Mouse (Mus musculus) activated CD4-positive, CD25-positive, alpha-beta regulatory T cell, adult 4 months (primary cell): ENCODE data around the gene Gse1. TPM values are rescaled to one million over a fixed set of nuclear protein-coding genes. Genes with fewer than 3 reads are reported as not detected.

Experiments
- ATAC-seq: one replicate; pipeline ENCODE4 v1.8.0; 2017
- polyA plus RNA-seq, 2 experiments: library from polyadenylated mRNA; unstranded; fragments of 100-300 nt; shearing (Covaris generic); gene quantifications; one replicate each; pipeline ENCODE4 v1.2.1; 2017

The Gse1 gene
- polyA plus RNA-seq, 2 experiments from 2014 or later = 2.9 to 4.1 TPM

DNA sequence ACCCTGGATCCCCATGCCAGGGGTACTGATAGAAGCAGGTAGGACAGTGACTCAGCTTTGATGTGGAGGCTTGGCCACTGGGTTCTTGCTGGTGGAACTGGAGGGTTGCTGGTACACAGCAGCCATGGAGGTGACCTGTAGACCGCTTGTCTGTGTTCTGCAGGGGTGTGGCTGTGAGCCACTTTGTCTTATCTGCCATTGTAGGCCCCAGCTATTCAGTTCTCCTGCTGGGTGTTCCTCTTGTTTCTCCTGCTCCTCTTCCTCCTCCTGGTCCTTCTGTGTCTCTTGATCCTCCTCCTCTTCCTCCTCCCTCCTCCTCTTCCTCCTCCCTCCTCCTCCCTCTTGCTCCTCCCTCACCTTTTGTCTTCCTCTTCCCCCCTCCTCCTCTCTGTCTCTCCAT, 296.9 kb downstream of the Gse1 start:
- ATAC-seq = no peak

DNA sequence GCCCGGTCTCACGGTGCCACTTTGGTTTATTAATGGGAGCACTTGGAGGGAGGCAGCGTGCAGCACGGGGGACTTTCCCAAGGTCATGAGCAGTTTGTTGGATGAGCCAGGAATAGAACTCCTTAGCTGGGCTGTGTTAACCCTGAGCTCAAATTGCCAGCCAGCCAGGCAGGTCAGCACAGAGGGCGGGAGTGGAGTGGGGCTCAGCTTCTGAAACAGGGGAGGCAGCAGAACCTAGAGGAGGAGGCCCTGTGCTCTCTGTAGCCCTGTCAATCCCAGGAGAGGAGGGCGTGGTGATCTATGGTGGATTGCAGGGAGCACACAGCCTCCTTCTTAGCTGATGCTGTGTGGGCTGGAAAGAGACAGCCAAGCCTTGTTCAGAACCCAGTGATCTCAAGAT, 297.6 kb downstream of the Gse1 start:
- no peak for ATAC-seq

DNA sequence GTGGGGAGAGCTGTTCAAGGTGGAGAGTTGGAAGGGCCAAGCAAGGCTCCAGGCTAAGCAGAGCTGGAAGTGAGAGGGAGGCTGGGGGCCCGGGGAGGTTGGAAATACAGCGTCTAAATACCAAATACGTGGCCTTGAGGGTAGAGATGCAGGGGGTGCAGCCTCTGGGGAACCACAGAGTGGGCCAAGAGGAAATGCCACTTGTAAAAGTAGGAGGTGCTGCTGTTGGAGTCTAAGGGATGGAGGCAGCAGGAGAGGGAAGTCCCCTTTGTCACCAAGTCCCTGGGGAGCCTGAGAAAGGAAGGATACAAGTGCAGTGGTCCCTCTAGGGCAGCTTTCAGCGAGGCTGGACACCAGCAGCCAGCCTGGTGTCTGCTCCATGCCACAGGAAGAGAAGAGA, 298.3 kb downstream of the Gse1 start:
- no peak for ATAC-seq

DNA sequence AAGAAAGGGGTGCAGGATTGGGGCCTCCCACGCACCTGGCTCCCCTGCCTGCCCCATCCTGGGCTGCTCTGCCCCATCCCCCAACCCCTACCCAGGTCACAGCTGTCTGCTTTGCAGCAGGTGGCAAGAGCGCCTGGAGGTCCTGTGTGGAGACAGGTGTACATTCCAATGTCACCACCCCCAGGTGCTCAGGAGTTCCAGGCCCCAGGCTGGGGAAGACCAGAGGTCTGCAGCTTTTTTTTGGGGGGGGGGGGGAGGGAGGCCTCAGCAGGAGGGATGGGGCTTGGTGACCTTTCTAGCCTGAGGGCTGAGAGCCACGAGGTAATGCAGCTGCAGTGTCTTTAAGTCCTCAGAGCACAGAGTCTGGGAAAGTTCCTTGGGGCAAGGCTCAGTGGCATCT, 300.1 kb downstream of the Gse1 start:
- no peak for ATAC-seq

DNA sequence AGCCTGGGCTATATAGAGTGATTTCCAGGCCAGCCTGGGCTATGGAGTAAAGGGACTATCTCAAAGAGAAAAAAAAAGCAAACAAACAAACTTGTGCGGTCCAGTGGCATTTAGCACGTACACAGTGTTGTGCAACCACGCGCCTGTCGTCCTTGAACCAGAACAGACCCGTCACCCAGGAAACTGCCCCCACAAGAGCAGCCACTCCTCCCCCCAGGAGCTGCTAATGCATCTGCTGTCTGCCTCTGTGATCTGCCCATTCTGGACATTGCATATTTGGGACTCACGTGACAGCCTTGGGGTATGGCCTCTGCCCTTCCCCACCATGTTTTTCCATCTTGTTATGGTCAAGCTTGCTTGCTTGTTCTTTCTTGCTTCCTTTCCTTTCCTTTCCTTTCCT, 301.0 kb downstream of the Gse1 start:
- ATAC-seq = no peak

DNA sequence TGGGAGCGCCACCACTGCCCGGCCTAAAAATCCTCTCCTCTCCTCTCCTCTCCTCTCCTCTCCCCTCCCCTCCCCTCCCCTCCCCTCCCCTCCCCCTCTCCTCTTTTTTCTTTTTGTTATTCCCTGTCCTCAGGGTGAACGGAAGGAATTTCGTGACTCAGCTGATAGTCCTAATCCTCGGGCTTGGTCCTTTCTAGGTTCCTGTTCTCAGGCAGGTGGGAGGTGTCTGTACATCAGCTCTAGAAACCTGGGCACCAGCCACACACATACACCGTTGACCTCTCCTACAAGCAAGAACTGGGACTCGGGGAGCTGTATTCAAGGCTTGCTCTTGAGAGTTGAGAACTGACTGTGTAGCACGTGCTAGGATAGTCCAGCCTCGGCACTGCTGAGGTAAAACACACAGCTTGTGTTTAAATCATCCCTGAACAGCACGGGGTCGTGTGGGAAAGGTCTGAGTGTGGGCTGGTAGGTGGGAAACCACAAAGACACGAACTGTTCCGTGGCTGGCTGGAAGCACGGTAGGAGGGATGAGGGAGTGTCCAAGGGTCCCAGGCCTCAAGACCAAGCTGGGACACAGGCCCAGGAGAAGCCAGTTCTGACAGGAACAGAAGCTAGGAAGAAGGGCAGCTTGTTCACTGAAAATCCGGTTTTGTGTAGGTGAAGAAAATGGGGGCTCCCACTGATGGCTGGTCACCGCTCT, 302.8 kb downstream of the Gse1 start:
- no peak for ATAC-seq

DNA sequence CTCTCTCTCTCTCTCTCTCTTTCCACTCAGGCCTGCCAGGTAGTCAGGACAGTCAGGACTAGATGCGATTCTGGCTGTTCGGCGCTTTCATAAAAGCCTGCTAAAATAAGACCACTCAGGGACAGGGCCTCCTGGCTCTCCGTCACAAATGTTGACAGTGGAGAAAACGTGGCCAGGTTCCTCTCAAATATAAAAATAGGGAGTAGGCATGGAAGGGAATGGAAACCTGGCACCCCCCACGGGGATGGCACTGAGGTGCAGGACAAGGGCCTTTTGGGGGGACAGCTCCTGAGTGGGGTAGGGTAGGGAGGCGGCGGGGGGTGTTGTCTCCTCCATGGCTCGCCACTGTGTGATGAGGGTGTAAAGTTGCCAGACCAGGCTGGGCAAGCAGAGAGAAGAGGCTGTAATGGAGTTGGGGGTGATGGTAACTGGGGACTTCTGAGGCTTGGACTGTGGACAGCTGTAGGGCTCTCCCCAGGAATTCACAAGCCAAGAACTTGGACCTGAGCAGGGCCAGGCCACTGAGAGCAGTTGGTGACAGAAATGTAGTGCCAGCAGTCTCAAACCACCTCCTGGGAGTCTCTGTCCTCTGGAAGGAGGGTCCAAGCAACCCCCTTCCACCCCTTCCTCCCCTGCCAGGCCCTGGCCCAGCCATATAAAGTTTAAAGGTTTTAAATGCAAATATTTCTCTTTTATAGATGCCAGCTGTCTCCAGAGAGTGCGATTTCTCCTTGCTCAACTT, 303.7 kb downstream of the Gse1 start:
- no peak for ATAC-seq

DNA sequence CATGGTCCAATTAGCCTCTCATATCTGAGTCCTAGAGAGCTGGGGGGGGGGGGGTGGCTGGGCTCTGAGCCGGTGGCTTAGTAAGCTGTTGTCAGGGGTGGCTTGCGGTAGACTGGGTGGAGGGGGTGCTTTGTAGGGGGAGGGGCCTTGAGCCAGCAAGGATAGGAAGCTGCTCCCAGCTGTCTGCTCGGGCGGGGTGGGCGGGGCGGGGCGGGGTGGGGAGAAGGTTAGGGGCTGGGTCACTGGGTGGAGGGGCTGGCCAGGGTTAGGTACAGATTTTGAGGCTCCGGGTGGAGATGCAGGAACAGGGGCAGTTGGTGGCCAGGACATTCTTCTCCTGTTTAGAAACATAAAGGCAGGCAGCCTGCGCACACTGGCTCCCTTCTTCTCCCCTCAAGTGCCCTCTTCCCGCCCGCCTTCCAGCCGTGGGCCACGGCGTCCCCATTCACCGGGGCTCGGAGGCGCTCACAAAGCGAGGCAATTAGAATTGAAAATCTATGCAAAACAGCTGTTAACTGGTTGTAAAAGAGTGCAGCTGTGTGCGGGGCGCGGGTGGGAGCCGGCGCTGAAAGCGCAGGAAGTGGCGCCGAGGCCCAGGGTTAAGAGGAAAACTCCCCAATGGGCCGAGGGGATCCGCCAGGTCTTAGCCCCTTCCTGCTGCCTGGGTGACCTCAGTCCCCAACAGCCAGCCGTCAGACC, 304.4 kb downstream of the Gse1 start:
- ATAC-seq = no peak

DNA sequence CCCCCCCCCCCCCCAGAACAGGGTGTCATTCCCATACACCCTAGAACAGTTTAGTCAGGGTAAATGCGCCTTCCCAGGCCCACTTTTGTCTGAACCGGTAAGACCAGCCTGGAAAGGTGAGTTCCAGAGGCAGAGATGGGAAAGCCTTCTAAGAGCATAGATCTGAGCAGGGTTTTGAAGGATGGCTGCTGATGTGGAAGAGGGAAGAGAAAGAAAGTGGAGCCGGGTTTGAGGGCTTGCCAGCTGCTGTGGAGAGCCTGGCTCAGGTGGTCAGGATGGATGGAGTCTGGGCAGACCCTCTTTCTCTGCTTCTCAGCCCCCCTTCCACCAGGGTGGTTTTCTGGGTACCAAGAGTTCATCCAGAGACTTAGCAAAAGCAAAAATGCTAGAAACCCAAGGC, 305.1 kb downstream of the Gse1 start:
- ATAC-seq = no peak

DNA sequence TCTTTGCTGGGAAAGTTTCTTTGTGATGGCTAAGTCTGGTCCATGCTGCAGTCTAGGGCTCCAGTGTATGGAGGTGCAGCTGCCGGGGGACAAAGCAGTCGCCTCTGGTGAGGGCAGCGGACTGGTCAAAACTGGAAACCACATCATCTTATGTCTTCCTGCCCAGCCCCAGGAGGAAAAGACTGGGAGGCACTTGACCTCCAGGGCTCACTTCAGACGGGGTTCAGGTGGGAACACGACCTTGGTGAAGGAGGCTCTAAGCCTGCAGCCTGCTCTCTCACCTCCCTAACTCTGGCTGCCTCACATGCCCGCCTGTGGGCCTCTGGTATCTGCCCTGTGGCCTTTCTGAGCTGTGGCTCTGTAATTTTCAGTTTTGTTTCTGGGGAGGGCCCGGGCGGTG, 305.8 kb downstream of the Gse1 start:
- no peak for ATAC-seq

DNA sequence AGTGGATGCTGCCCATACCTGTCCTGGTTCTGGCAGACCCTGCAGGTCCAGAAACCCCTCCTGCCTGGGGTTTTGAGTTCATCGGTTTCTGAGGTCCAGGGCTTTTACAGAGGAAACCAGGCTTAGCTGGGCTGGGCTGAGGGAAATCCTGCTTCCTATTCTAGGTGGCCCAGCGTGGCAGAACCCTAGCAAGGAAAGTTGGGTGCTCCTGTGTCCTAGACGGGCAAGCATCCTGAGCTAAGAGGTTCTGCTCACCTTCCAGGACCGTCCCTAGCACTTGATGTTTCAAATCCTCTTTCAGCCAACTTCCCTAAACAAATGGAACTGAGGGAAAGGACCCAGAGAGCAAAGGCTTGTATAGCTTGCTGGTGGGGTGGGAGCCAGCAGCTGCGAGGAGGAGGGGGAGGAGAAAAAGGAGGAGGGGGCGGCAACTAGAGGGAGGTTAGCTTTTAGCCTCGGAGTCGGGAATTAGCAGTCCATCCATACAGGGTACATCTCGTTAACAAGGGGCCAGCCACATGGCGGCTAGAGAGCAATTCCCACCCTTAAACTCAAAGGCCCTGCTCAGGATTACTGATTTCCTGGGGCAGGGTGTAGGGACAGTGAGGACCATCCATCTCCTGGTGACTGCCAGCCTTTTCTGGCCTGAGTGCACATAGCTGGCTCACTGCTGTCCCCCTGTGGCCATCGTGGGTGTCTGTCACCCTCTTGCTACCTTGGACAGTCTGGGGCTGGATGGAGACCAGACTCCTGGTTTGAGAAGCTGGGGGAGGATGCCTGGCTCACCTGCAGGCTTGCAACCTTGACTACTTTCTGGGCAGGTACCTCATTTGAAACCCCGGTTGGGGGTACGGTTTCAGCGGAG, 306.5 kb downstream of the Gse1 start:
- ATAC-seq = no peak

DNA sequence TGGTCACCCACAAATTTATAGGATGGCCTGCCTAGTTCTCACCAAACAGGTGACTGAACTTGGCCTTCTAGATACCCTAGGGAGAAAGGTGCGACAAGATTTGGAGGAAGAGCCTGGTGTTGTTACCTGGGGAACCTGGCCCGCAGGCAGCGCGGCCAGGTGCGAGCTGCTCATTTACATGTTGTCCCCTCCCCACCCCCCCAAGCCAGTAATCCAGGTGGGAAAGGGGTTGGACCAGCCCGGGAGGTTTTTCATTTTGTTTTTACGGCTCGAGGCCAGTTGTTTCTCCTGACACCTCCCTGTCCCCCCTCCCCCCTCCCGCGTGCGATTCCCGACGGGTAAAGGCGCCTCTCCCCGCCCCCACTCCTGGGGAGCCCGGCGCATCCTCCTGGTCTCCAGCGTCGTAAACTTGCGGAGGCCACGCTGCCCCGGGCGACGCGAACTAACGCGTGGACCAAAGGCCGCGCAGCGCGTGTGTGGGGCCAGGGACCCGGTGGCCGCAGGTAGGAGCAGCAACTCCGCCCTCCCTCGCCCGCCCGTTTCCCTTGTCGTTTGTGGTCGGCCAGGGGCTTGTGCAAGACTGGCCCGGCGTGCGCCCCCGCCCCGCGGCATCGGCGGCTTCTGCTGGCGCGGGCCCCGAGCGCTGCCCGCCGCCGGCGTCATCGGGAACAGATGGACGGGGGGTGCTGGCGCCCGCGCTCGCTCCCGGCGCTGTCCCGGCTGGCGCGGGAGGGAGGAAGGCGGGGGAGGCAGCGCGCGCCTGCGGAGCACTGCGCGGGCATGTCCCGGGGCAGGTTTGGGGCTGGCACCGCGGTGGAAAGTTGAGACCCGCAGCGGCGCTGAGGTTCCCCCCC, 307.4 kb downstream of the Gse1 start:
- ATAC-seq = no peak

DNA sequence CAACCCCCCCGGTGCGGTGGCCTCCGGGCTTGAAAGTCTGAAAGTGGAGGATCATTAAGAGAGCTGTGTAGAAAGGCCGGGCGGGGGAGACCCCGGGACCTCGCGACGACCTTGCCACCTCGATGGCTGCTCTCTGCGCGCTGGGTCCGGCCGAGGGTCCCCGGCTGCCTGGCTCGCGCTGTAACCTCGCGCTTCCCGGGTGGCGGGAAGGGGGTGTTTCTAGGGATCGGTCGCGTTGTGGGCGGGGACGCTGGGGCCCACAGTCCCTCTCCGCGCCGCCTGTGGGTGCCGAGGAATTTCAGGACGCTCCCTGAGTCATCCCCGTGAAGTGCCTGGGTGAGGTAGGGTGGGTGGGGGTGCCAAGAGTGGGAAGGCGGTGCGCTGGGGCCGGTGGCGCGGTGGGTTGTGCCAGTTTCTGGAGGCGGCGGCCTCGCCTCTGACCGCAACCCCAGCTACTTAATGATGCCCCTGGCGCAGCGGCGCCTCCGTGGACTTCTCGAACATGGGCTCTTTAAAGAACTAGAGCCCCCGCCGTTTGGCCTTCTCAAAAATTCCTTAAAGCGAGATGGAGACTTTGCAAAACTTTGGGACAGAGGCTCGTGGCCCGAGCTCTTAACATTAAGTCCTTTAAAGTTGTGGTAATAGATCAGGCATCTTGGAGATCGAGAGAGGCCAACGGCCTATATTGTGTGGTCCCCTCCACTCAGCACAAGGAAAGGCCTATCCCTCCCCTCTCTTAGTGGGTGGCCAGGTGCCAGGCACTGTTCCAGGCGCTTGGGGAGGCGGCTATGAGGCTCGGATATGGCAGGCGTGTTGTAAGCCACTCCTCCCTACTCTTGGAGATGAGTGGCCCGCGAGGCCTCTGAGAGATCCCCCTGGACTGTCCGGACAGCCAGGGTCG, 308.3 kb downstream of the Gse1 start:
- ATAC-seq = peak; percentile 20

DNA sequence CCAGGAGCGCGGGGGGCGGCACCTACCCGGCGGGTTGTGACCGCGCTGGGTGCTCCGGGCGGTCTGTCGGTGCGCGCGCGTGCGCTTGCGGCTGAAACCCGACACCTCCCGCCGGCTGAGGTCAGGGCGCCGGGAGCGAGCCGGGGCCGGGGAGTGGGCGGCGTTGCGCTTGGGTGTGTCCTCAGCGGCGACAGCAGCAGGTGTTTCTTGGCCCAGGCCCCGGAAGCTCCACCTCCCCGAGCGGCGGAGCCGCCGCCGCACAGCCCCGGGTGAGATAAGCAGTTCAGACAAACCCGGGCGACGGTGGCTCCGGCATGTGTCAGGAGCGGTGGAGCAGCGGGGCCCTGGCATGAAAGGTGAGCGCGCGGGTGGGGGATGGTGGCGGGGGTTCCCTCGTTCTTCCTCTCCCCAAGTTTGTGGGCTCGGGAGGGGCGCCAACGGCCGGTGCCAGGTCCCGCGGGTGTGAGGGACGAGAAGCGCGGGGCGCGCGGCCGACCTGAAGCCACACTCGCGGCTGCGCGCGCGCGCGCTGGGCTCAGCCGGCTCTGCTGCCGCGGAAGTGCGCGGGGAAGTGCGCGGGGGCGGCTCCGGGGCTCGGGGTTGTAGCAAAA, 309.1 kb downstream of the Gse1 start:
- peak; percentile 57 for ATAC-seq

DNA sequence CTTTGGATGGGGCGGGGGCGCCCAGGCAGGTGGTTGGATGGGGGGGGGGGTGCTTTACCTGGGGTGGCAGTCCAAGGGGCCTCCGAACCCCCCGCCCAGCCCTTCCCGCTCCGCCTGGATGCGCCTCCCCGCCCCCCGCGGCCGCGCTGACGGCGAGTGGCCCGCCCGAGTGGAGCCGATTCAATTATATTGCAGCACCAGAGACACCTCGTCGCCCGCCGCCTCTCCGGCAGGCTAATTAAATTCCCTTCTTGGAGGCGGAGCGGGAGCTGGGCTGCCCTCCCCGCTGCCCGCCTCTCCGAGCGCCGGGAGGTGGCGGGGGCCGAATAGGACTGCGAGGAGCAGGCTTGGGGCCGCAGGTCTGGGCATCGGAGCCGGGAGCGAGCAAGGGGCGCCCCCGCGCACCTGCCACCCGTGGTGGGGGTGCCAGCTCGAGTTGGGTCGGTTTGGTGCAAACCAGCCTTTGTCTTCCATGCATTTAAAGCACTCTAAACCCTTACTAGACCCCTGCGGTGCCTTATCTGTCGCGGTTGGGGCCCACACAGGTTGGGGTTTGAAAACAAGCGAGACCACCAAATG, 309.7 kb downstream of the Gse1 start:
- ATAC-seq = no peak

DNA sequence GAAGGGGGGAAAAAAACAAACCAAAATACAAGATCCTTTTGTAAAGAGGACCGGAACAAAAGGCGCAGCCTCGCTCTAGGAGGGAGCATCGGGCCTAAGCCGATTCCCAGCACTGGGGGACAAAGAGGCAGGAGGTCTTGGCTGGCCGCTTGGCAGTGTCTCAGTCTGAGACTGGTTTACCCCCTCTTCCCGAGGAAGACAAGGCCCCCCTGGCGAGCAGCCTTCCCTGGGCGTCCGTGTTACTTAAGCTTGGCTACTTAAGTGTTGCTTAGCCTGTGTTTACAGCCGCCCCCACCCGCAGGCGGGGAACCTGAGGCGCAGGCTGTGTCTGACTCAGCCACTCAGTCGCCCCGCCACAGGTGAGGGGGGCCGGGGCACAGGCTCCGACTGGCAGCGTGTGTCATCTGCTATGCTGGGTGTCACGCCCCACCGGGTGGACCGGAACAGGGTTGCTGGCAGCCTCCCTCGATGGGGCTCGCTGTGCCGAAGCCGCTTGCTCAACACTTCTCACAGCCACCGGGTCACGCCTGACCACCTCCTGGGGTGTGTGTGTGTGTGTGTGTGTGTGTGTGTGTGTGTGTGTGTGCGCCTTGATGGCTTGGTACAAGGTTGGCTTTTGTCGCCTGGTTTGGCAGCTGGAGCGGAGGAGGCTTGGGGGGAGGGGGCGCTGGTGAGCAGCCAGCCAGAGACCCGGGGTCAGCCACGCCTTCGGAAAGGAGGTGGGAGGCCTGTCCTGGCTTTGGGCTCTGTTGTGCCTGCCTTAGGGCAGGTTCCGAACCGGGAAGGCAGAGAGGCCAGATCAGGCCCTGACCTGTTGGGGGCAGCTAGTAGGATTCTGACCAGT, 310.4 kb downstream of the Gse1 start:
- ATAC-seq = peak; percentile 80

DNA sequence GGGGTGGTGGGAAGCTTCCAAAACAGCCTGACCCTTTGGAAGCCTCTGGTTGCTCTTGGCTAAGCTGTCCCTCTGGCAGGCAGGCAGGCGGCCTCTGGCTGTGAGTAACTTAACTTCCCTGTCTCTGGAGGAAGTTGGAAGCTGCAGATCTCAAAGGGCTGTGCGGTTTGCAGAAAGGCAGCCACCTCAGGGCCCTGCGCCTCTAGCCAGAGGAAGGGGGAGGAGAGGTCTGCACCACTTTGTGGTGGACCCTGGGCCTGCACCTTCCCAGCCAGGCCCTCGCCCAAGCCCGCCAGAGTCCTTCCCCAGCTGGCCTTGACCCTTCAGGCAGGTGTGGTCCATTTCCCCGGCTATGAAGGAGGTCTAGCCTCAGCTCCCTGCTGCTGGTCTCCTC, 311.1 kb downstream of the Gse1 start:
- ATAC-seq = no peak

DNA sequence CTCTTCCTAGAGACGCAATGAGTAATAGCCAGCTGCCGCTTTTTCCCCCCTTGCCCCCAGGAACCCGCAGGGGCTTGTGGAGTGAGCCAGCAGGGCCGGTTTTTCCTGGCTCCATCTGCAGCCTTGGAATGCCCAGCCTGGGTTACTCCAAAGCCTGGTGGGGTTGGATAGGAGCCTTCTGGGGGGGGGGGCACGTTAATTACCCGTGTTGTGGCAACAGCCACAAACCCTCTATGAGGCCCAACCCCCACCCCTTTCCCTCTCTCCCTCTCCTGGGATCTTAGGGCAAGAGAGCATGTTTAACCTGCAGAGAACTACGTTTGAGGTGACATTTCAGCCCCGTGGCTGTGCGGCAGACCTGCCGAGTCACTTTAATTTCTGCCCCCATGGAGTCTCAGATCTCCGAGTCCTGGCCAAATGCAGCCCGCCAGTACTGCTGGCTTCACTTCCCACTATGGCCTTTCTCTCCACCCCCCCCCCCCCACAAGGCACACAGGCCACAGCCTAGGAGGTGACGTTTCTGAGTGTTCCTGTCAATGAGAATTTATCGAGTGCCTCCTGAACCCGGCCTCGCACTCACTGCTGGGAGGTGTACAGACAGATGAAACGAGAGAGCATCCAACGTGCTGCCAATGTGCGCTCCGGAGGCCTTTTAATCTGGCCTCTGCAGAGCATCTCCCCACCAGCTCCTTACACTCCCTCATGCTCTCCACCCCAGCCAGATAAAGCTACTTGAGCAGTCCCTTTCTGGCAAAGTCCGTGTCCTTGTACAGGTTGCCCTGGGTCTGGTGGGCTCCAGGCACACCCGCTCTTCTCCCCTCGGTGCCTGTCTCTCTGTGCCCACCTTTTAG, 311.7 kb downstream of the Gse1 start:
- no peak for ATAC-seq
